Mouse (Mus musculus) WW6 (cell line): Measurements from ENCODE around the gene Serpinb11.

ENCODE experiments used
- DNase-seq: peaks from one replicate; pipeline ENCODE4 v3.0.0-alpha.2; 2013; ENCODE audit warnings: low read depth, low spot score

Serpinb11 gene

DNA sequence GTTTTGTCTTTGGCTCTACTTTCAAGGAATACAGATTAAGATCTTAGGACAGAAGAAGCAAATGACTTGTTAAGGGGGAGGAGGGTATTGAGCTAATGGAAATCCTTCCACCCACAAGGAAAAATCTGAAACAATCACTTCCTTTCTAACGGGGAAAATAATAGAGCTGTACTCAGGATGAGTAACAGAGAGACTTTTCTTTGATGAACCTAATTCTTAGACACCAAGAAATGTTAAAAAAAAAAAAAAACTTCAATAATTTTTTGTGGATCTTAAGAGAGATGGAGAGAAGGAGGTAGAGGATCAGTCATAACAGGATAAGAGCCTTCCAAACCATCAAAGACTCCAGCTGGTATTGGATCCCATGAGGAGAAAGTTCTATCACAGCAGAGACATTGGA lies at the start of gene Serpinb11:
Gene Serpinb11, plus strand, starts transcription at position 301 of the 400 bp plus-strand sequence.
- DNase-seq, result no peak

DNA sequence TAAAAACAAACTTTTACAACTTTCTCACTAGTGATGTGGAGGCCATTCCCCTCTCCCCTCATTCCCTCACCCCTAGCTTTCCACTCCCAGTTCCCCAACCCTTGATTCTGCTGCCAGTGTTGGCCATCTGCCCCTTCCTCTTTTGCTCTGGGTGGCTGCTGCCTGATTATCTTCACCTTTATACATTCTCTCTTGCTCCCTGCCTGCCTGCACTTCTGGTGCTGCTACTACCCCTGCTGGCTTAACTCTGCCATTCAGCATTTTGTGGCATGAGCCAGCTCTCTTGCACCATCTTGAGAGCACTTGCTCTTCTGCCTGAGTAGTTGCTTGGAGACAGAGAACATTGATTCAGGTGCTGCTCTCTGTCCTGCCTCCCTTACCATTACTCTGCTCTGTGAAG lies 15.0 kb upstream of the Serpinb11 start:
- no peak for DNase-seq

DNA sequence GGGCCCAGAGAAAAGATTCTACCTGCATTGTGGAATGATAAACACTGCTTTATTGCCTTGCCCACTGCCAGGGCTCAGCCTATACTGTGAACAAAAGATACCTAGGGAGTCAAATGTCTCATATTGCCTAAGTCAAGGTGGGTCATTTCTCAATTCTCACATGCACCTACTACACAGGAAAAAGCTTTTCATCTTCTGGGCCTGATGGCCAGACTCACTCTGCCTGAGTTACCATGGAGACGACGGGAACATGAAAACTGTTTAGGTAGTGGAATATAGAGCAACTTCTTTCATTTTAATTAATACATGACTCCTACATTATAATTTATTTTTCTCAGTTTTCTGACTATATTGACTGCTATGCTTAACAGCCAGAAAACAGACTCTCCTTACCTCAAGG lies 14.2 kb upstream of the Serpinb11 start:
- DNase-seq, result no peak

DNA sequence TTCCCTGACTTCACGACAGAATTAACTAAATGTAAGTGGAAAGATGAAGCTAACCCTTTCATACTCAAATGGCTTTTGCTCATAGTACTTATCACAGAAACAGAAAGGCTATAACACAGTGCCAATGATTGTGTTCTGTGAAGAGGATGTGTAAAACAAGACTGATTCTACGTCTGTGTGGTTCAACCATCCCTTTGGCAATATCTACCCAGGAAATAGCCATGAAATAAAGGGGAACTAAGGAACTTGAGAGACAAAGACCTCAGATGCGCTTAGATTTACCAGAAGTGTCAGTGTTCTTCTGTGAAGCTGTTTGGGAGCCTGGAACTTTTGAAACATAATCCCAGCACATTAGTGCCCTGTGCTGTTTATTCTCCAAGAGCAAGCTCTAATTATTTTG lies 10.6 kb upstream of the Serpinb11 start:
- no peak for DNase-seq

DNA sequence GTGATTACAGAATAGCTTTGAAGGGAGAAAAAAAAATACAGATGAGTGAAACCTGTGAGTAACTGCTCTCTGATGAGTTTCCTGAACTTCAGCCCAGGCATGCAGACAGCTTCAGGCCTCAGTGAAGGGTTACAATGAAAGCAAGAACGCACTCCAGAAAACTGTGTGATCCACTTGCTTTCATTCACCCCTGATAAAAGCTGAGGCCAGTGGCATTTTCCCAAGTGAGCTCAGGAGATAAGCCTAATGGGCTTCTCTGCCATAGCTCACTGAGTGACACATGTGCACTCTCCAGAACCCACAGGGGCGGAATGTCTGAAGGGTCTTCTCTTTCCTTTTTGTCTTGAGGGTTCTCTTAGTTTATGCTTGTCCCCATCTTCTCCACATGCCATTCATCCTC lies 9.9 kb upstream of the Serpinb11 start:
- no peak for DNase-seq

DNA sequence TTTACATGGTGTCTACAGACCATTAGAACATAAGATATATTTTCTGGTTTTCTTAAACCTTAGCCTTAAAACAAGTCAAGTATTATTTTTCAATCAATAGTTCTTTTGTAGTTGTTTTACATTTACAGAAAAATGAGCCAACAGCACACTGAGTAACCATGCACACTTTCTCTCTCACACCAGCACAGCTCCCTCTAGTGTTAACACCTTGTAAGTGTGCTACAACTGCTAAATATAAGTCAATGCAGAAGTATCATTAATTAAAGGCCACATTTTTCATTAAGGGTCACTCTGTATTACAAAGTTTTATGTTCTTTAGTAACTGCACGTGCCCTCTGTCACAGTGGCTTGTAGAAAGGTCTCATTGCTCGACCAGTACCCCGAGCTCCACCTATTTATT lies 8.0 kb upstream of the Serpinb11 start:
- no peak for DNase-seq

DNA sequence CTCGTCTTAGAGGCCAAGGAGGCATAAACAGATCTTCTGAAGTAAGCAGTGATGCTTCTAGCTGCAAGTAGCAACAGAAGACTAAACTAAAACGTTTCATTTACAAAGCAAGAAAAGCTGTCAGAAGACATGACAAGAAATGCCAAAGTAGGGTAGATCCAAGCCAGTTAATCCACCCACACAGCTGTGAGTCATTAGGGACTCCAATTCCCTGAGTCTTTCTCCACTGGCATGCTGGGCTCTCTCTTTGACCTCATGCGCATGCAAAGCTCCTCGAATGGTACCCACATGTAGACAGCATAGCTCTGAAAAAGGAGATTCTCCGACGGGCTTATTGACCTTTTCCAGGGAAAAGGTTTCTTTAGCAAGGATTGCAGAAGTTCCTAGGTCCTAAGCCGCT lies 5.0 kb downstream of the Serpinb11 start:
- no peak for DNase-seq

DNA sequence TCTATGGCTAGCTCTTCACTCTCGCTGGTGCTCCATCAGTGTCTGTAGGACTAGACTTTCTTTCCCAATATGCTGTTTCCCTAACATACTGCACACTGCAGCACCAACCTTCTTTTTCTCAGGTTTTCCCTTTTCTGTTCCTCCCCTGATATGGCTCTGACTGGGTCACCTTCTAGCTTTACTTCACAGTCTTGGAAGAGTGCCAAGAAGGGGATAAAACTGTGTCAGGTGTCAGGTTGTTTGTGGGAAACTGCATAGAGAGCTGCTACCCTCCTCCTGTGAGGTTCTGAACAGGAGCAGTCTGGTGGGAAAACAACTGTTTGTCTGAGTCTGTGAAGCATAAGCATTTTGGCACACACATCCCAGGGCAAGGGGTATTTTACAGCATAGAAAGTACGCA lies 7.9 kb downstream of the Serpinb11 start:
- no peak for DNase-seq

DNA sequence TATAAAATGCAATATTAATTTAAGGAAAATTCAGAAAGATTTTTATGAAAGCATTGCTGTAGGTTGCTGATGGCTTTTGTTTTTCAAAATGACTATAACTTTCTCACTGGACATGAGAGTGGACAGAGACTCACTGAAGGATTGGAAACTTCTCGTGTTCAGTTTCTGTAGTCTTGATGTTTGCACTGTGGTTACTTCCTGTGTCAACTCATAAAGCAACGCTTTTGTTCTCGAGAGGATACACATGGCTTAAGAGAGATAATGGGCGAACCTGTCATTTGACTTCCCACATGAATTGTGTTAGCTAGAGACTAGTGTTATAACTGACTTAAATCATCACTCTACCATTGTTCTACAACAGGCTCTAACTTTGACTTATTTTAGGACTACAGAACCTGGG lies 16.0 kb downstream of the Serpinb11 start:
- DNase-seq, result no peak

DNA sequence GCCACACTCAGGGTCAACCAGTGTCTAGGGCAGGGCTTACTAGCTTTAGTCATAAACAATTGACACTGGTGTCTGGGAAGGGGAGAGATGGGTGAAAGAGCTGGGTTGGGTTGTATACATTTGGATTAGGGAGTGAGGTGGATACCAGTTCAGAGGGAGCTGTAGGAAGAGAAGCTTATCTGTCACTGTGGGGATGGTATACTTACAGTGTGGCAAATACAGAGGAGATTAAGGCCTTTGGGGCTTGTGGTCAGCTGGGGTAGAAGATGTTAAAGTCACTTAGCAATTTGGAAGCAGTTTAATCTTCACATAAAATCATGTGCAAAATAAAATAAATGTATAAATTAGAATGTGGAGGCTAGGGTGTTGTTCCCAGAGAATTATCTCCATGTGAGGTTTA lies 17.4 kb downstream of the Serpinb11 start:
- DNase-seq, result no peak

DNA sequence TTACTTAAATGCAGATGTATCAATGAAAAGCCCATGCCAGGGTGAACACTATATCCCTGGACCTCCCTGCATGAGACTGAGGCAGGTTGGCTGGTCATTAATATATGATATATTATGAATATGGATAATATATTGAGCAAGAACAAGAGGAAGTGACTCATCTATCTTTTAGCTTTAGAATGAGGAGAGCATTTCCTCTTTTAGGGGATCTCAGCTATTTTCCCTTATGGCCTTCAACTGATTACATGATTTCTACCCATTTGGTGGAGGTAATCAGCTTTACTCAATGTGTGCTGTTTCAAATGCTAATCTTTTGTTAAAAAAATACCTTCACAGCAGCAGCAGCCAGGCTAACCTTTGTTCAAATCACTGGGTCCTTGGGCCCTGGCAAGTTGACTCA lies 20.5 kb downstream of the Serpinb11 start:
- DNase-seq, result no peak

DNA sequence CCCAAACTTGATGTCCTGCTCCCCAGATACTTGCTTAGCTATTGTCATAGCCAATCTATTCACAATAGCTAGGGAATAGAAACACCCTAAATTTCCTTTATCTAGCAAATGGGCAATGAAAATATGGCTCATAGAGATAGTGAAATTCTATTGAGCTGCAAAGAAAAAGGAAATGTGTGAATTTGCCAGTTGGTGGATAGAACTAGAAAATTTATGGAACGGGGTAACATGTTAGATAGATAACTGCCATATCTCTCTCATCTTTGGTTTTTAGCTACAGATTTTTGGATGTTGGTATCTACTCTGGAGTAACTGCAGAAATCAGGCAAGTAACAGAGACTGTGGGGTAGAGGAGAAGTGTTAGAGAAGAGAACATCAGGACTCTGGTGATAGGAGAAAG lies 21.4 kb downstream of the Serpinb11 start:
- DNase-seq, result no peak

DNA sequence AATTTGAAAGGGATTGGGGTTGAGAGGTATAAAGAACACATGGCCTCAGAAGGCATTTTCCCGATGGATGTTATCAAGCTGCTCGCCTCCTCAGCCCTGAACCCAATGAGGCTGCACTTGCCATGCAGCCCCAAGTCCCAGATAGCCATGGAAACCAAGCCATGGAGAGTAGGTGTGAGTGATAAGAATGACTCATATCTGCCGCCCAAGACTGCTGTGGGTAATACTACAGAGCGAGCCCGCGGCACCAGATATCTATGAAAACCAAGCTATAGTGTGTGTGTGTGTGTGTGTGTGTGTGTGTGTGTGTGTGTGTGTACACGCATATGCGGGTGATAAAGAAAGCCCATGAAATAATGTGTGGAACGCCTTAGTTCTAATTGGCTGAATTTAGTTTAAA lies 23.5 kb downstream of the Serpinb11 start:
- peak; percentile 0 for DNase-seq

DNA sequence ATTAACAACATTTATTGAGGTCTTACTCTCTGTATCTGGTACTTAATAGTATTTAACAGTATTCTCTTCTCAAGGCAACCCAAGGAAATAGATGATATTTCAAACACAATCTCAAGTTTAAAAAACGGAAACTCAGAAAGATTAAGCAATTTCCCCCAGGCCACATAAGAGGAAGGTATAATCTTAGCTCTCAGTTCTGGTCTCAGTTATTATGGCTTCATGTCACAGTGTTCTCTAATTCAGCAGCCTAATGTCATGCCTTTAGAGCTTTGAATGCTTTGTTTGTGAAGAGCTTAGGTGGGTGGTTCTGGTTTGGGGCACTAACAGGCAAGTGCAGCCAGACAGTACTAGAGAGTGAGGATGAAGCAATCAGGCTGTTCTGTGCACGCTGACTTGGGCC lies 28.8 kb downstream of the Serpinb11 start:
- DNase-seq, result no peak

DNA sequence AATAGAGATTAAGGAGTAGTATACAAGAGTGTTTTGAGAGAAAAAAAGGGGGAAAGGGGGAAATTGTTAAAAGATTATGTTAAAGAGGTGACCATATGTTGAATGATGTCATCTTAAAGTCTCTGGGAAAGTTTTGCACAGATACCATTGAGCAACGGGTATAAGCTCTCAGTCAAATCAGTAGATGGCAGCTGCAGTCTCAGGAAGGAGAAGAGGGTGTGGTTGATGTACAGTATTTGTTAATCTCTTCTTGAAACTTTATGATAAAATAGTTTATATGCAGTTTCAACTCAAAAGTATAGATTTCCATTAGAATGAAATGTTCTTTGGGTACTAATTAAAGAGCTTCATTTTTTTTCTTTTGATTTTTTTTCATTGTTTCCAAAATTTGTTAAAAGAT lies 36.5 kb downstream of the Serpinb11 start:
- no peak for DNase-seq

DNA sequence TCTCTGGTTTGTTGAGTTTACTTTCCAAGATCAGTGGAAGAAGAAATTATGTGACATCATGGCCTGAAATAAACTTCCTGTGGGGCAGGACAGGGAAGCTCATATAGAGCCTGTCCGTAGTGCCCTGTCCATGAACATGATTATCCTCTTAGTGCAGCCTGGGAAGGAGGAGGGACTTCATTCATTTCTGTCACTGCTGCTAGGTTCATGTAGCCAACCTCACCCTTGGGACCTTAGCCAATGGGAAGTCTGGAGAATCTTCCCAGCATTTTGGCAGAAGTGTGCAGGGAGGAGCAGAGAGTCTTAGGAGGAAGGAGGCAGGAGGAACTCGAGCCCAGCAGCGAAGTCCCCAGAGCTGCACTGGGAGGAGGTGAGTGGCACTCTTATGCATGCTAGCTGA lies 38.4 kb downstream of the Serpinb11 start, which contains the start of gene Serpinb7:
Gene Serpinb7, plus strand, starts transcription at position 301 of the 400 bp plus-strand sequence.
- no peak for DNase-seq

DNA sequence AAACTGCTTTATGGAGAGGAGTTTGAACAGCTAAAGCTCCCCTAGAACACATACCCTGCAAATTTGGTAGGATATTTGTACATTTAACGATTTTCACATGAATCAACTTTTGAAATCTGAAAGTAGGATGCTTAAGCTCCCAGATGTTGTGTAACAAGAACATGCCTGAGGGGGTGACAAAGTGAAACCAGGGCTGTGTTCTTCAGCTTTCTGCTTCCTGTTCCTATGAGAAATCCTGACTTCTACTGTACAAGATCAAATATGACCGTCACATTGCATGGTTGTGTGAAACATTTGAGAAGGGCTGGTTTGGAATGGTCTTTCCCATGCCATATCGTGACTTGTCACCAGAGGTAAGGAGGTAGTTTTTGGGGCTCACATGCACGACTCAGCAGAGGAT lies 41.1 kb downstream of the Serpinb11 start:
- DNase-seq, result no peak

DNA sequence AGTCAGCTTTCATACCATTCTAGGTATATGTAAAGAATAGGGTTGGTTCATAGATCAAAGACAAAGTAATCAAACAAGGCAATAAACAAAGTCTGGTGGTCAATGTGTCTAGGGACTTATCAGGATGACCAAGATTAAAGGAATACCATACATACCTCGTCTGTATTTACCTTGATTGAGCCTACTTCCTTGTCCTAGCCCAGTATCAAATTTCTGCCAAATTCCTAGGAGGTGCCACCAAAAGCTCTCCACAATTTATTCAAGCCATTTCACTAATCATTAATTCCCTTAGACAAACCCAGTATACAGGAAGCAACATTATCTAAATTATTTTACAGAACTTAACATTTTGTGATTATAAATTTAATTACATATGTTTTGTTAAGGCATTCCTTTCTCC lies 53.7 kb downstream of the Serpinb11 start:
- no peak for DNase-seq

DNA sequence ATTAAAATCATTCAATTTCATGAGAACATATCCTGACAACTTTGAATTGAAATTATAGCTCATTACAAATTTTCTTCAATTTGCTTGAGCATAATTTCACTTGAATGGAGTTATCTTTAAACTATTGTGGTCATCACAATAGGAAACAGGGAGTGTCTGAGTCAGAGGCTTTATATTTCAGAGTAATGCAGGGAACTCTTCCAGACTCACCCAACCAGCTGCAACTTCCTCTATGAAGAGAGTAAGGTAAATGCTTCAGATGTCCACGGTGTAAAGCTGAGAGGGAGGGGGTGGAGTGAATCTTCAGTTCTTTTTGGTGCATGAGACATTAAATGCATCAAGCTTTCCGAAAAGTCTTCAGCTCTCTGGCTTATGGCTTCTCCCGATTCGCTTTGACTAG lies 61.5 kb downstream of the Serpinb11 start:
- no peak for DNase-seq
